Mouse (Mus musculus) lung, postnatal 0 days (tissue): Measurements from ENCODE around the gene Vstm4.

ENCODE experiments used
- CTCF ChIP-seq: IDR thresholded peaks from 2 replicates; pipeline ENCODE4 v1.5.1; 2016; ENCODE audit warnings: antibody characterized with exemption, mild to moderate bottlenecking
- EP300 ChIP-seq: IDR thresholded peaks from 2 replicates; pipeline ENCODE4 v1.6.1; 2016; ENCODE audit warnings: antibody characterized with exemption, mild to moderate bottlenecking, control low read depth

DNA sequence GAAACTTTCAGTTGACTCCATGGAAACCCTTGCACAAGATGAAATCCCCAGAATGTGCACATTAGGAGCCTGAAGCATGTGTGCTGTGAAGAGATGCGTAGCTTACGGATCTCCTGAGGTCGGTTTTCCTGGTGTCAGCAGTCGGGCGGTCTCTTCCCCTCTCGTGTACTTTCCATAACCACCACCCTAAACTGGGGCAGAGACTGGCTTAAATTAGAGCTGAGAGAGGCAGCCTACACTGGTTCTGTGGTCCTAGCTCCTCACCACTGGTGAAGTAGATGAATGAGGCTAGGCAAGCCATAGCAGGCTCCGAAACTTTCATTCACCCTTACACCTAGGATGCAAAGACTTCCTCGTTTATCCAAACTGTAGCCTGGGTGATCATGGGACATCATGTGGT, 75.7 kb downstream of the Vstm4 start:
- no peak for TF ChIP-seq CTCF
- no peak for TF ChIP-seq EP300
